Mouse (Mus musculus) adrenal gland, postnatal 14 days (tissue): ENCODE results near the gene Pla2g2d. TPM values are rescaled to one million over a fixed set of nuclear protein-coding genes. Genes with fewer than 3 reads are reported as not detected.

ENCODE experiments used
- DNase-seq: peaks from one replicate; pipeline ENCODE4 v3.0.0; 2021; ENCODE audit warnings: mixed read lengths
- total RNA-seq: library from RNA; stranded (reverse); gene quantifications from 2 replicates; pipeline ENCODE4 v1.2.3, GENCODE M21; 2021

The Pla2g2d gene
- total RNA-seq, 1 experiment from 2014 or later = 1.1 TPM

- peak; percentile 27 for DNase-seq
Observed at GRCm38 (mm10) chr4:138825751-138826567, 50.4 kb downstream of the Pla2g2d start.

- no peak for DNase-seq
Observed at GRCm38 (mm10) chr4:138827147-138827546, 51.6 kb downstream of the Pla2g2d start.

Other genes with a start within 250 kb of the Pla2g2d start
- not detected in 2 replicates for gene Vwa5b1, start 139.9 kb upstream of the Pla2g2d start, total RNA-seq
- gene Pla2g2c, start 50.9 kb upstream of the Pla2g2d start, total RNA-seq = not detected in 2 replicates
- gene Ubxn10, start 38.6 kb upstream of the Pla2g2d start, total RNA-seq = 0.89 and 1.1 TPM in 2 replicates
- 13.7 and 14.3 TPM in 2 replicates for gene Pla2g2f, start 18.1 kb upstream of the Pla2g2d start, total RNA-seq
- 9.2 and 13.2 TPM in 2 replicates for gene Pla2g5, start 87.7 kb downstream of the Pla2g2d start, total RNA-seq
- gene Gm13030, start 98.2 kb downstream of the Pla2g2d start, total RNA-seq = not detected in 2 replicates
- 1.2 and 1.4 TPM in 2 replicates for gene Pla2g2e, start 102.2 kb downstream of the Pla2g2d start, total RNA-seq
- gene Otud3, start 138.2 kb downstream of the Pla2g2d start, total RNA-seq = 11.0 and 12.1 TPM in 2 replicates
- gene Rnf186, start 191.4 kb downstream of the Pla2g2d start, total RNA-seq = not detected in 2 replicates
- 14.0 and 15.8 TPM in 2 replicates for gene Tmco4, start 197.2 kb downstream of the Pla2g2d start, total RNA-seq